Mouse (Mus musculus): ENCODE measurements around the gene Sh2d3c.

- no peak for TF ChIP-seq CTCF (IDR thresholded peaks at IDR 0.05; ENCODE audit: low read depth)
- no peak for TF ChIP-seq EP300 (IDR thresholded peaks at IDR 0.05; ENCODE audit: low read depth)
These were observed 47.5 kb upstream of the Sh2d3c start for GRCm38 (mm10) chr2:32673176-32673917.
